Mouse (Mus musculus) left cerebral cortex, postnatal 14 days (tissue): Measurements from ENCODE around the gene Gm36079. TPM values are rescaled to one million over a fixed set of nuclear protein-coding genes. Genes with fewer than 3 reads are reported as not detected.
A peak's percentile ranks its signal among the peaks of the same experiment; 100 is the strongest.
"Not testable (repeated sequence)": the region's sequence is repeated elsewhere in the genome, so short reads cannot be mapped to it uniquely, and the experiment has no call there.

Experiments
- DNase-seq, 2 experiments: peaks; one replicate each; pipeline ENCODE4 v3.0.0; 2021 to 2022; ENCODE audit warnings: low spot score in 2 of 2, mixed read lengths in 1 of 2
- intact Hi-C: fragments of 180-260 bp; cut with DNase I; formaldehyde crosslinking; loops from one replicate; pipeline ENCODE4 v1.15.1; 2025
- long read RNA-seq, 2 experiments: library from polyadenylated mRNA; stranded (forward); transcript quantifications; one replicate each; pipeline ENCODE4 v2.0.0; 2021
- total RNA-seq, 2 experiments: library from RNA; stranded (reverse); gene quantifications; 2 replicates each; pipeline ENCODE4 v1.2.3; 2021

Gene Gm36079
- not detected for total RNA-seq
- long read RNA-seq, experiment 1 = 0 reads
- long read RNA-seq, experiment 2 = 0 reads

- intact Hi-C loops = not testable (repeated sequence)
Observed at GRCm38 (mm10) chr13:120026911-120027310, at the start of gene Gm36079. Gene Gm36079, minus strand, starts transcription at chr13:120027011.

GRCm38 (mm10) chr13:120070878-120071277, 44.1 kb upstream of the Gm36079 start:
- DNase-seq, intact Hi-C loops: not testable (repeated sequence)

More at GRCm38 (mm10) chr13:120026911-120027310, at the start of gene Gm36079:
- not testable (repeated sequence) for DNase-seq

- intact Hi-C loops = not testable (repeated sequence)
Observed at GRCm38 (mm10) chr13:120070012-120070598, 43.3 kb upstream of the Gm36079 start.

GRCm38 (mm10) chr13:120063439-120064089, 36.8 kb upstream of the Gm36079 start:
- intact Hi-C loops, DNase-seq: not testable (repeated sequence)

More at GRCm38 (mm10) chr13:120070012-120070598, 43.3 kb upstream of the Gm36079 start:
- DNase-seq = not testable (repeated sequence)

GRCm38 (mm10) chr13:120062903-120063302, 36.1 kb upstream of the Gm36079 start:
- DNase-seq, intact Hi-C loops: not testable (repeated sequence)

- DNase-seq, intact Hi-C loops: not testable (repeated sequence)
Observed at GRCm38 (mm10) chr13:120052085-120052484, 25.3 kb upstream of the Gm36079 start, which contains the start of gene Gm21188. Gene Gm21188, minus strand, starts transcription at chr13:120052194.

GRCm38 (mm10) chr13:120048608-120049007, 21.8 kb upstream of the Gm36079 start:
- intact Hi-C loops, DNase-seq: not testable (repeated sequence)

- DNase-seq, intact Hi-C loops: not testable (repeated sequence)
Observed at GRCm38 (mm10) chr13:120048186-120048585, 21.4 kb upstream of the Gm36079 start.

GRCm38 (mm10) chr13:120046422-120047209, 19.8 kb upstream of the Gm36079 start:
- intact Hi-C loops, DNase-seq: not testable (repeated sequence)

- DNase-seq = peak in 1 of 2 experiments; percentile 14
- intact Hi-C loops = not testable (repeated sequence)
Observed at GRCm38 (mm10) chr13:120041145-120041544, 14.3 kb upstream of the Gm36079 start.

GRCm38 (mm10) chr13:120037881-120038280, 11.1 kb upstream of the Gm36079 start:
- intact Hi-C loops, DNase-seq: not testable (repeated sequence)

GRCm38 (mm10) chr13:120036577-120037115, 9.8 kb upstream of the Gm36079 start:
- intact Hi-C loops, DNase-seq: not testable (repeated sequence)

GRCm38 (mm10) chr13:120035151-120035550, 8.3 kb upstream of the Gm36079 start:
- intact Hi-C loops = not testable (repeated sequence)
- peak in 1 of 2 experiments; percentile 10 for DNase-seq

GRCm38 (mm10) chr13:120034637-120035036, 7.8 kb upstream of the Gm36079 start:
- DNase-seq, intact Hi-C loops: not testable (repeated sequence)

- intact Hi-C loops = not testable (repeated sequence)
- DNase-seq = peak in 1 of 2 experiments; percentile 43
Observed at GRCm38 (mm10) chr13:120033516-120034190, 6.8 kb upstream of the Gm36079 start.

GRCm38 (mm10) chr13:120031676-120032075, 4.9 kb upstream of the Gm36079 start:
- peak; percentile 13 to 51 for DNase-seq

GRCm38 (mm10) chr13:120027368-120027767, 557 bp upstream of the Gm36079 start:
- intact Hi-C loops, DNase-seq: not testable (repeated sequence)

More at GRCm38 (mm10) chr13:120031676-120032075, 4.9 kb upstream of the Gm36079 start:
- intact Hi-C loops = not testable (repeated sequence)

GRCm38 (mm10) chr13:120026373-120026772, 438 bp downstream of the Gm36079 start:
- intact Hi-C loops, DNase-seq: not testable (repeated sequence)

- intact Hi-C loops = not testable (repeated sequence)
Observed at GRCm38 (mm10) chr13:120025576-120025975, 1.2 kb downstream of the Gm36079 start.

More at GRCm38 (mm10) chr13:120025576-120025975, 1.2 kb downstream of the Gm36079 start:
- DNase-seq = peak; percentile 23 to 24
